Mouse (Mus musculus) forebrain, embryonic 11.5 days (tissue): ENCODE results near the gene Olfr601. TPM values are rescaled to one million over a fixed set of nuclear protein-coding genes. Genes with fewer than 3 reads are reported as not detected.
"Not testable (repeated sequence)": the region's sequence is repeated elsewhere in the genome, so short reads cannot be mapped to it uniquely, and the experiment has no call there.

Experiments
- ATAC-seq: fragments of 200-750 bp; cut with Nextera tagmentation; replicated peaks from 2 replicates; pipeline ENCODE4 v1.8.0; 2017; ENCODE audit warnings: moderate TSS enrichment; ENCODE audit not compliant: low FRiP score
- DNase-seq: peaks from one replicate; pipeline ENCODE4 v3.0.0-alpha.2; 2017; ENCODE audit warnings: low spot score
- H3K27ac ChIP-seq: fragments of 300-500 bp; sonication (generic); 2 replicates; pipeline ENCODE4 v1.5.1; 2014; ENCODE audit warnings: low read depth, low read length
- H3K27me3 ChIP-seq: fragments of 300-500 bp; sonication (generic); 2 replicates; pipeline ENCODE4 v1.6.1; 2014; ENCODE audit warnings: mild to moderate bottlenecking, low read length, mixed read lengths; ENCODE audit not compliant: control insufficient read depth, insufficient read depth
- H3K36me3 ChIP-seq: fragments of 300-500 bp; sonication (generic); 2 replicates; pipeline ENCODE4 v1.6.1; 2014; ENCODE audit warnings: mild to moderate bottlenecking, low read length, moderate library complexity, mixed read lengths; ENCODE audit not compliant: control insufficient read depth, insufficient read depth
- H3K4me1 ChIP-seq: fragments of 300-500 bp; sonication (generic); replicated peaks from 2 replicates; pipeline ENCODE4 v1.6.1; 2014; ENCODE audit warnings: low read length, mixed read lengths; ENCODE audit not compliant: control insufficient read depth, insufficient read depth
- H3K4me2 ChIP-seq: fragments of 300-500 bp; sonication (generic); 2 replicates; pipeline ENCODE4 v1.6.1; 2014; ENCODE audit warnings: low read depth, mild to moderate bottlenecking, low read length, moderate library complexity, mixed read lengths; ENCODE audit not compliant: severe bottlenecking
- H3K4me3 ChIP-seq: fragments of 300-500 bp; sonication (generic); 2 replicates; pipeline ENCODE4 v1.5.1; 2014; ENCODE audit warnings: low read depth, low read length
- H3K9ac ChIP-seq: fragments of 300-500 bp; sonication (generic); 2 replicates; pipeline ENCODE4 v1.6.1; 2014; ENCODE audit warnings: low read length
- H3K9me3 ChIP-seq: fragments of 300-500 bp; sonication (generic); 2 replicates; pipeline ENCODE4 v1.6.1; 2016; ENCODE audit warnings: low read length, mixed read lengths; ENCODE audit not compliant: control insufficient read depth
- WGBS: fragments of 180-500 bp; shearing (Covaris S2); extraction: QIAGEN DNeasy Blood & Tissue Kit; methylation state at CpG from one replicate; pipeline ENCODE4 v1.1.7; 2014; 5-methylcytosine and 5-hydroxymethylcytosine counted together
- polyA plus RNA-seq: library from polyadenylated mRNA; unstranded; fragments of >200 nt; fragmentation: Nextera tagmentation; extraction: Ambion mirVana; gene quantifications from 2 replicates; pipeline ENCODE4 v1.2.1, GENCODE M21; 2014

Gene Olfr601
- polyA plus RNA-seq = not detected in 2 replicates

DNA sequence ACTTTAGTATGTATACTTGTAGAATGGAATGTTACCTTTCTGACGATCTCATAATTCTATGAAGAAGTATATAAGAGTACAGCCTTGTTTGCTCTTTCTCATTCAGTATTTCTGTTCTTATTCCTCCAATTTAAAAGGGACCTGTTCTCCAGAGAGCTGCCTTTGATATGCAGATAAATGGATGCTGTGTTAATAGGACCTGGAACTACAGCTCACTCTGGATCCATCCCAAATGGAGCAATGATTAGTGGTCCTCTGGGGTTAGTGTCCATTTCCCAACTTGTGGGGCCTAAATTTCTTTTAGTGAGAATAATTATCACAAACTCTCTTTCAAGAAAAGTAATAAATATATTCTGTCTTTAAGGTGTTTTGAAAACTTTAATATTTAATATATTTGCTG lies at the start of gene Olfr601:
Gene Olfr601 (minus strand): TSS at position 101 of the 400 bp plus-strand sequence.
- Histone ChIP-seq H3K4me3 (no peak within 1 kb of the TSS), H3K27me3 (no peaks in the 10 kb centered on the region), H3K9ac (no peak within 1 kb of the TSS), H3K4me2 (no peak within 1 kb of the TSS), H3K9me3 (no peaks in the 10 kb centered on the region), H3K36me3 (no peaks in the 10 kb centered on the region), H3K4me1 (no peaks in the 10 kb centered on the region), H3K27ac (no peak within 1 kb of the TSS)
- ATAC-seq = no peak
- 97% methylated on average over 1 of the region's 1 CpGs for WGBS
- DNase-seq = no peak

GRCm38 (mm10) chr7:103406521-103407055 lies 44.1 kb upstream of the Olfr601 start:
- H3K4me2 ChIP-seq, H3K36me3 ChIP-seq, H3K9me3 ChIP-seq, H3K9ac ChIP-seq, H3K27ac ChIP-seq, H3K4me1 ChIP-seq, H3K4me3 ChIP-seq, ATAC-seq, DNase-seq, H3K27me3 ChIP-seq: not testable (repeated sequence)
- 81% methylated on average over 3 of the region's 3 CpGs for WGBS

- no peaks in the 10 kb centered on the region for H3K9me3 ChIP-seq
- H3K36me3 ChIP-seq = no peaks in the 10 kb centered on the region
- WGBS = 4% methylated on average over 1 of the region's 1 CpGs
These were observed 36.5 kb upstream of the Olfr601 start for GRCm38 (mm10) chr7:103398981-103399380.

GRCm38 (mm10) chr7:103397758-103398157 lies 35.3 kb upstream of the Olfr601 start:
- ATAC-seq (no peak), DNase-seq (no peak)
- Histone ChIP-seq H3K9ac (no peak overlapping the region), H3K27me3 (no peaks in the 10 kb centered on the region), H3K4me3 (no peak overlapping the region), H3K27ac (no peak overlapping the region), H3K4me1 (no peaks in the 10 kb centered on the region), H3K9me3 (no peaks in the 10 kb centered on the region), H3K36me3 (no peaks in the 10 kb centered on the region), H3K4me2 (no peak overlapping the region)

More at GRCm38 (mm10) chr7:103398981-103399380, 36.5 kb upstream of the Olfr601 start:
- Histone ChIP-seq H3K4me2 (no peak overlapping the region), H3K4me3 (no peak overlapping the region), H3K4me1 (no peaks in the 10 kb centered on the region), H3K27me3 (no peaks in the 10 kb centered on the region), H3K27ac (no peak overlapping the region), H3K9ac (no peak overlapping the region)
- DNase-seq (no peak), ATAC-seq (no peak)

- Histone ChIP-seq H3K4me3 (no peak within 1 kb of the TSS), H3K27me3 (no peaks in the 10 kb centered on the region), H3K27ac (no peak within 1 kb of the TSS), H3K9me3 (no peaks in the 10 kb centered on the region), H3K4me1 (no peaks in the 10 kb centered on the region), H3K36me3 (no peaks in the 10 kb centered on the region), H3K4me2 (no peak within 1 kb of the TSS), H3K9ac (no peak within 1 kb of the TSS)
- no peak for ATAC-seq
- DNase-seq = no peak
These were observed 23.6 kb upstream of the Olfr601 start, which contains the start of gene Olfr603 for GRCm38 (mm10) chr7:103386077-103386476. Gene Olfr603, minus strand, starts transcription at chr7:103386177.

DNA sequence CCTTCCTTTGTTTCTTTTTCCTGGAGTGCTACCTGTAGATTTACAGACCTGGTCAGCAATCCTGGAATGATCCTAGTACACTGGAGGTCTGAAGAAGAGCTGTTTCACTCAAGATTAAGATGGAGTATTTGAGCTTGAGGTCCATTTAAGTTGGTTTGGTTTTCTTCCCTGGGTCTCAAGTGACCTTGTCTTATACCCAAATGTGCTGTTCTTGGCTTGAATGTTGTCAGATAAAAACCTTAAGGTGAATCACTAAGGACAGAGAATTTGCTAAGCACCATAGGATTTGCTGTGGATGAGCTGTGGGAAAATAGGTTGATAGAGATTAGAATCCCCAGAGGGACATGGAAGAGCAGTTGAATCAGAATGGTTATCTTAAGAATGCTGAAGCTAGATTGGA lies 12.9 kb downstream of the Olfr601 start, which contains the start of gene Olfr600:
Gene Olfr600 (minus strand): TSS at position 101 of the 400 bp plus-strand sequence.
- Histone ChIP-seq H3K4me1 (no peaks in the 10 kb centered on the region), H3K27ac (no peak within 1 kb of the TSS), H3K27me3 (no peaks in the 10 kb centered on the region), H3K4me3 (no peak within 1 kb of the TSS), H3K36me3 (no peaks in the 10 kb centered on the region), H3K4me2 (no peak within 1 kb of the TSS), H3K9me3 (no peaks in the 10 kb centered on the region), H3K9ac (no peak within 1 kb of the TSS)
- ATAC-seq (no peak), DNase-seq (no peak)

DNA sequence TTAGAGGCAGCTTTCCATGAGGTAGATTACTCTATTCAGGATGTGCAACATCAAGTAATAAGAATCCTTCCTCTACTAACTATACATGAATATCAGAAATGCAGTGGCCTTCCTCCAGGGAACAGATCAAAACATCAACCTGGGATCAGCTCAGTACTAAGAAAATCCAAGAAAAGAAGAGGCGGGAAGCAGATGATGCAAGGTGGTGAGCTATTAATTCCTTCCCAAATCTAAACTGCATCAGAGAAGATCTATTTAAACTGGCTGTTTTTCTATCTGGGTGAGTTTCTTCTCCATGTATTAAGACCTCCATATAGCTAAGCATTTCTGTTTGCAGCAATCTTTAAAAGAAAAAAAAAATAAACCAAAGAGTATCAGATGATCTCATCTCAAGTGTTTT lies 26.8 kb downstream of the Olfr601 start, which contains the start of gene Olfr599:
Gene Olfr599 (plus strand): TSS at position 301 of the 400 bp plus-strand sequence.
- no peak for DNase-seq
- no peaks in the 10 kb centered on the region for H3K36me3 ChIP-seq

GRCm38 (mm10) chr7:103323268-103323667 lies 39.2 kb downstream of the Olfr601 start, which contains the start of gene Olfr598:
Gene Olfr598, plus strand, starts transcription at chr7:103323568.
- H3K36me3 ChIP-seq = no peaks in the 10 kb centered on the region
- no peaks in the 10 kb centered on the region for H3K4me1 ChIP-seq
- DNase-seq = no peak
- no peaks in the 10 kb centered on the region for H3K9me3 ChIP-seq
- H3K27ac ChIP-seq = no peak within 1 kb of the TSS
- H3K9ac ChIP-seq = no peak within 1 kb of the TSS
- no peak for ATAC-seq
- no peak within 1 kb of the TSS for H3K4me3 ChIP-seq
- no peaks in the 10 kb centered on the region for H3K27me3 ChIP-seq
- no peak within 1 kb of the TSS for H3K4me2 ChIP-seq

More for the DNA sequence above, 26.8 kb downstream of the Olfr601 start, which contains the start of gene Olfr599:
- Histone ChIP-seq H3K9ac (no peak within 1 kb of the TSS), H3K4me2 (no peak within 1 kb of the TSS), H3K9me3 (no peaks in the 10 kb centered on the region), H3K4me3 (no peak within 1 kb of the TSS), H3K27ac (no peak within 1 kb of the TSS), H3K27me3 (no peaks in the 10 kb centered on the region), H3K4me1 (no peaks in the 10 kb centered on the region)
- 89% methylated on average over 1 of the region's 1 CpGs for WGBS
- ATAC-seq = no peak

- H3K4me2 ChIP-seq, H3K4me3 ChIP-seq, H3K27me3 ChIP-seq, H3K4me1 ChIP-seq, DNase-seq, H3K9me3 ChIP-seq, H3K27ac ChIP-seq, H3K36me3 ChIP-seq, ATAC-seq, H3K9ac ChIP-seq: not testable (repeated sequence)
- WGBS = 89% methylated on average over 2 of the region's 2 CpGs
These were observed 46.4 kb downstream of the Olfr601 start, which contains the start of gene Olfr597 for GRCm38 (mm10) chr7:103316015-103316414. Gene Olfr597, plus strand, starts transcription at chr7:103316315.
